Mouse (Mus musculus) stomach, postnatal 0 days (tissue): Measurements from ENCODE around the gene Nptx1.

Source experiments
- CTCF ChIP-seq: IDR thresholded peaks from 2 replicates; pipeline ENCODE4 v1.5.1; 2016; ENCODE audit warnings: antibody characterized with exemption, low read depth, mild to moderate bottlenecking, moderate library complexity
- EP300 ChIP-seq: optimal IDR thresholded peaks from 2 replicates; pipeline ENCODE3; 2016; ENCODE audit warnings: antibody characterized with exemption

DNA sequence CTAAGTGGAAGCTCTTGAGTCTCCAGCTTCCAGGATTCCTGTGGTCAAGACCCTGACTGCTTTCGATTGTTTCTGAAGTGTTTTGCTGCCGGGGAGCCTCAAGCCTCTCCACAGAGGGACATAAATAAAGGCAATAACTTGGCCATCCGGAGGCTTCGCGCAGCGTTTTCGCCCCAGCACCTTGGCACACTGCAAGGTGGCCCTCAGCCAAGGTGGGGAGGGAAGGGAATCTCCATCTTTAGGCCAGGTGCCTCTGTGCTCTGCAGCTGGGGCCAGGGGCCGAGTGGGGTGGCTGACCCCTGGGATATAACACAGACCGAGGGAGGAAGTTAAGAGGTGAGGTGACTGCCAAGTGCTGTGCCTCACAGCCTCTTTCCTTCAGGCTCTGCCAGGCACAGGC lies 15.6 kb upstream of the Nptx1 start:
- TF ChIP-seq CTCF (no peak), EP300 (no peak)
